Mouse (Mus musculus): Measurements from ENCODE around the gene Olfr294. TPM values are rescaled to one million over a fixed set of nuclear protein-coding genes. Genes with fewer than 3 reads are reported as not detected.

Olfr294 gene
- not detected in 2 replicates for total RNA-seq (2014; rRNA removed)
- not detected in 2 replicates for polyA plus RNA-seq (2015; fragmentation: Nextera tagmentation; extraction: Ambion mirVana)

- no peak within 1 kb of the TSS for H3K27ac ChIP-seq
- H3K4me2 ChIP-seq (ENCODE audit: low read depth, low read length): no peak within 1 kb of the TSS
- 63% methylated on average over 2 of the region's 2 CpGs for WGBS
- H3K4me3 ChIP-seq (ENCODE audit: low read length): no peak within 1 kb of the TSS
- DNase-seq (ENCODE audit: low spot score) (no peak), ATAC-seq (no peak)
- no peaks in the 10 kb centered on the region for H3K36me3 ChIP-seq (ENCODE audit: insufficient read depth, low read length)
- no peaks in the 10 kb centered on the region for H3K9me3 ChIP-seq (ENCODE audit: low read length)
- no peak for TF ChIP-seq CTCF (IDR thresholded peaks at IDR 0.05; ENCODE audit: low read depth)
- H3K27me3 ChIP-seq (ENCODE audit: insufficient read depth, low read length): no peaks in the 10 kb centered on the region
- no peak within 1 kb of the TSS for H3K9ac ChIP-seq (replicated peaks; ENCODE audit: low read length)
- H3K4me1 ChIP-seq (ENCODE audit: insufficient read depth, low read length): no peaks in the 10 kb centered on the region
These were observed at the start of gene Olfr294 for GRCm38 (mm10) chr7:86616543-86616942. Olfr294 (minus strand) TSS chr7:86616643.

GRCm38 (mm10) chr7:86648761-86649160 lies 32.3 kb upstream of the Olfr294 start, which contains the start of gene Olfr293:
Olfr293 (plus strand) TSS chr7:86649061.
- Histone ChIP-seq H3K36me3 (ENCODE audit: insufficient read depth, low read length) (no peaks in the 10 kb centered on the region), H3K4me3 (ENCODE audit: low read length) (no peak within 1 kb of the TSS), H3K27me3 (ENCODE audit: insufficient read depth, low read length) (no peaks in the 10 kb centered on the region), H3K9ac (replicated peaks; ENCODE audit: low read length) (no peak within 1 kb of the TSS), H3K27ac (no peak within 1 kb of the TSS), H3K4me2 (ENCODE audit: low read depth, low read length) (no peak within 1 kb of the TSS), H3K9me3 (ENCODE audit: low read length) (no peaks in the 10 kb centered on the region), H3K4me1 (ENCODE audit: insufficient read depth, low read length) (no peaks in the 10 kb centered on the region)
- 92% methylated on average over 4 of the region's 4 CpGs for WGBS
- no peak for ATAC-seq
- TF ChIP-seq CTCF (IDR thresholded peaks at IDR 0.05; ENCODE audit: low read depth): no peak
- DNase-seq (ENCODE audit: low spot score): no peak

- no peak for TF ChIP-seq CTCF (IDR thresholded peaks at IDR 0.05; ENCODE audit: low read depth)
- Histone ChIP-seq H3K9ac (replicated peaks; ENCODE audit: low read length) (no peak within 1 kb of the TSS), H3K9me3 (ENCODE audit: low read length) (no peaks in the 10 kb centered on the region), H3K36me3 (ENCODE audit: insufficient read depth, low read length) (no peaks in the 10 kb centered on the region), H3K27me3 (ENCODE audit: insufficient read depth, low read length) (no peaks in the 10 kb centered on the region), H3K4me2 (ENCODE audit: low read depth, low read length) (no peak within 1 kb of the TSS), H3K4me1 (ENCODE audit: insufficient read depth, low read length) (no peaks in the 10 kb centered on the region), H3K27ac (no peak within 1 kb of the TSS), H3K4me3 (ENCODE audit: low read length) (no peak within 1 kb of the TSS)
- DNase-seq (ENCODE audit: low spot score): no peak
- ATAC-seq: no peak
- 81% methylated on average over 2 of the region's 2 CpGs for WGBS
These were observed 32.9 kb downstream of the Olfr294 start, which contains the start of gene Olfr295 for GRCm38 (mm10) chr7:86583562-86583961. Olfr295 (plus strand) TSS chr7:86583862.

Other genes with a start within 250 kb of the Olfr294 start
- gene Olfr305, start 249.7 kb downstream of the Olfr294 start, total RNA-seq (2014; rRNA removed): not detected in 2 replicates
- not detected in 2 replicates for gene Olfr305, start 249.7 kb downstream of the Olfr294 start, polyA plus RNA-seq (2015; fragmentation: Nextera tagmentation; extraction: Ambion mirVana)
- not detected in 2 replicates for gene Olfr304, start 230.0 kb downstream of the Olfr294 start, total RNA-seq (2014; rRNA removed)
- not detected in 2 replicates for gene Olfr304, start 230.0 kb downstream of the Olfr294 start, polyA plus RNA-seq (2015; fragmentation: Nextera tagmentation; extraction: Ambion mirVana)
- gene Olfr303, start 218.9 kb downstream of the Olfr294 start, total RNA-seq (2014; rRNA removed): not detected in 2 replicates
- gene Olfr303, start 218.9 kb downstream of the Olfr294 start, polyA plus RNA-seq (2015; fragmentation: Nextera tagmentation; extraction: Ambion mirVana): not detected in 2 replicates
- not detected in 2 replicates for gene Olfr301, start 212.8 kb downstream of the Olfr294 start, total RNA-seq (2014; rRNA removed)
- not detected in 2 replicates for gene Olfr301, start 212.8 kb downstream of the Olfr294 start, polyA plus RNA-seq (2015; fragmentation: Nextera tagmentation; extraction: Ambion mirVana)
- not detected in 2 replicates for gene Olfr299, start 156.7 kb downstream of the Olfr294 start, total RNA-seq (2014; rRNA removed)
- gene Olfr299, start 156.7 kb downstream of the Olfr294 start, polyA plus RNA-seq (2015; fragmentation: Nextera tagmentation; extraction: Ambion mirVana): not detected in 2 replicates
- not detected in 2 replicates for gene Olfr298, start 124.2 kb downstream of the Olfr294 start, total RNA-seq (2014; rRNA removed)
- gene Olfr298, start 124.2 kb downstream of the Olfr294 start, polyA plus RNA-seq (2015; fragmentation: Nextera tagmentation; extraction: Ambion mirVana): not detected in 2 replicates
- gene Olfr297, start 96.7 kb downstream of the Olfr294 start, total RNA-seq (2014; rRNA removed): not detected in 2 replicates
- not detected in 2 replicates for gene Olfr297, start 96.7 kb downstream of the Olfr294 start, polyA plus RNA-seq (2015; fragmentation: Nextera tagmentation; extraction: Ambion mirVana)
- not detected in 2 replicates for gene Olfr295, start 32.8 kb downstream of the Olfr294 start, total RNA-seq (2014; rRNA removed)
- not detected in 2 replicates for gene Olfr295, start 32.8 kb downstream of the Olfr294 start, polyA plus RNA-seq (2015; fragmentation: Nextera tagmentation; extraction: Ambion mirVana)
- not detected in 2 replicates for gene Olfr293, start 32.4 kb upstream of the Olfr294 start, total RNA-seq (2014; rRNA removed)
- not detected in 2 replicates for gene Olfr293, start 32.4 kb upstream of the Olfr294 start, polyA plus RNA-seq (2015; fragmentation: Nextera tagmentation; extraction: Ambion mirVana)
- gene Olfr292, start 71.7 kb upstream of the Olfr294 start, total RNA-seq (2014; rRNA removed): not detected in 2 replicates
- not detected in 2 replicates for gene Olfr292, start 71.7 kb upstream of the Olfr294 start, polyA plus RNA-seq (2015; fragmentation: Nextera tagmentation; extraction: Ambion mirVana)
- gene Folh1, start 159.3 kb upstream of the Olfr294 start, total RNA-seq (2014; rRNA removed): 2.9 and 4.7 TPM in 2 replicates
- 4.8 and 5.7 TPM in 2 replicates for gene Folh1, start 159.3 kb upstream of the Olfr294 start, polyA plus RNA-seq (2015; fragmentation: Nextera tagmentation; extraction: Ambion mirVana)
- gene Vmn2r77, start 178.4 kb upstream of the Olfr294 start, total RNA-seq (2014; rRNA removed): not detected in 2 replicates
- not detected in 2 replicates for gene Vmn2r77, start 178.4 kb upstream of the Olfr294 start, polyA plus RNA-seq (2015; fragmentation: Nextera tagmentation; extraction: Ambion mirVana)